8 mouse cellular contexts compared by ENCODE assay signal in genomic region chr10:79997034-79997760, GRCm38 (mm10). TPM values are rescaled to one million over a fixed set of nuclear protein-coding genes. Genes with fewer than 3 reads are reported as not detected.
DNase-seq lines count a peak whose midpoint lies in the region; ATAC-seq and TF ChIP-seq lines count a peak whose summit lies in the region.

No protein-coding gene starts in this region.

- H3K4me2 ChIP-seq in forebrain, postnatal 0 days (ENCODE audit: low read depth): peak overlapping the region; percentile 79
- H3K4me2 ChIP-seq in hindbrain, embryonic 12.5 days (replicated peaks): peak overlapping the region; percentile 76

- peak overlapping the region; percentile 43; the same call in 1 of the 2 replicates for H3K9ac ChIP-seq in forebrain, postnatal 0 days
- peak overlapping the region; percentile 55 for H3K9ac ChIP-seq in hindbrain, embryonic 12.5 days

- no peak for TF ChIP-seq POLR2A in spleen, adult 2 months (IDR thresholded peaks at IDR 0.05; ENCODE audit: low read depth, low read length)

- H3K27me3 ChIP-seq in forebrain, postnatal 0 days (ENCODE audit: insufficient read depth, low read length): no peaks in the 10 kb centered on the region
- H3K27me3 ChIP-seq in hindbrain, embryonic 12.5 days: peaks cover 23% of the 10 kb centered on the region
- H3K27me3 ChIP-seq in limb, embryonic 10.5 days (ENCODE audit: low read depth, poor library complexity, severe bottlenecking): peaks cover 48% of the 10 kb centered on the region
- no peaks in the 10 kb centered on the region for H3K27me3 ChIP-seq in spleen, adult 2 months (ENCODE audit: control insufficient read depth, insufficient read depth, low read length)

- H3K4me1 ChIP-seq in forebrain, postnatal 0 days (ENCODE audit: insufficient read depth): no peaks in the 10 kb centered on the region
- peaks cover 12% of the 10 kb centered on the region for H3K4me1 ChIP-seq in hindbrain, embryonic 12.5 days
- H3K4me1 ChIP-seq in limb, embryonic 10.5 days: peaks cover 26% of the 10 kb centered on the region
- peaks cover 10% of the 10 kb centered on the region for H3K4me1 ChIP-seq in spleen, adult 2 months (ENCODE audit: control insufficient read depth, insufficient read depth, insufficient read length)

- no peak for TF ChIP-seq CTCF in forebrain, postnatal 0 days (IDR thresholded peaks at IDR 0.05; ENCODE audit: low read depth)
- TF ChIP-seq CTCF in spleen, adult 2 months (IDR thresholded peaks at IDR 0.05; ENCODE audit: extremely low read depth, insufficient read depth, insufficient read length, insufficient replicate concordance): no peak

- peak overlapping the region; percentile 44 for H3K4me3 ChIP-seq in forebrain, postnatal 0 days (ENCODE audit: low read depth, low read length)
- peak overlapping the region; percentile 47 for H3K4me3 ChIP-seq in hindbrain, embryonic 12.5 days
- H3K4me3 ChIP-seq in limb, embryonic 10.5 days: peak overlapping the region; percentile 55
- peak overlapping the region; percentile 86 for H3K4me3 ChIP-seq in spleen, adult 2 months (ENCODE audit: extremely low read depth, insufficient read depth, insufficient read length)

- H3K27ac ChIP-seq in forebrain, postnatal 0 days (ENCODE audit: low read depth, low read length): 0 out of 2 replicates have a peak overlapping the region, but pooled peaks have one; percentile 23
- H3K27ac ChIP-seq in hindbrain, embryonic 12.5 days: peak overlapping the region; percentile 75
- H3K27ac ChIP-seq in limb, embryonic 10.5 days: peak overlapping the region; percentile 81
- peak overlapping the region; percentile 83 for H3K27ac ChIP-seq in spleen, adult 2 months (ENCODE audit: insufficient read depth, low read length)

- DNase-seq in layer of hippocampus, adult 11-12 months (ENCODE audit: low spot score): peak; percentile 71
- DNase-seq in layer of hippocampus, adult 9-10 months (ENCODE audit: low spot score): no peak
- DNase-seq in cerebellum, adult 8-10 months: peak; percentile 77
- DNase-seq in forebrain, postnatal 0 days: peak; percentile 90
- DNase-seq in limb, embryonic 10.5 days (ENCODE audit: low spot score): peak; percentile 89
- peak; percentile 95 for DNase-seq in mesoderm, embryonic 11.5 days (ENCODE audit: low read depth, low spot score)
- DNase-seq in spleen, adult 2 months (ENCODE audit: low read depth in 1 of 2, low spot score in 2 of 2): peak in 1 of 2 experiments; percentile 61

- H3K36me3 ChIP-seq in forebrain, postnatal 0 days (ENCODE audit: insufficient read depth): no peaks in the 10 kb centered on the region
- no peaks in the 10 kb centered on the region for H3K36me3 ChIP-seq in hindbrain, embryonic 12.5 days
- peaks cover 38% of the 10 kb centered on the region for H3K36me3 ChIP-seq in limb, embryonic 10.5 days
- peaks cover 33% of the 10 kb centered on the region for H3K36me3 ChIP-seq in spleen, adult 2 months (ENCODE audit: control insufficient read depth, insufficient read depth, low read length)

- no peaks in the 10 kb centered on the region for H3K9me3 ChIP-seq in forebrain, postnatal 0 days (ENCODE audit: low read length)
- H3K9me3 ChIP-seq in hindbrain, embryonic 12.5 days (replicated peaks): no peaks in the 10 kb centered on the region
- no peaks in the 10 kb centered on the region for H3K9me3 ChIP-seq in limb, embryonic 10.5 days (replicated peaks)

- 2% methylated on average over 35 of the region's 35 CpGs for WGBS in forebrain, postnatal 0 days
- WGBS in hindbrain, embryonic 12.5 days: under 1% methylated on average over 35 of the region's 35 CpGs
- under 1% methylated on average over 35 of the region's 35 CpGs for WGBS in limb, embryonic 10.5 days
- 4% methylated on average over 35 of the region's 35 CpGs for WGBS in spleen, adult 2 months

- peak; percentile 83 for ATAC-seq in forebrain, postnatal 0 days
- peak; percentile 83 for ATAC-seq in hindbrain, embryonic 12.5 days (ENCODE audit: low FRiP score)

RNA-seq across cellular contexts. Expression of gene Abca7, which starts 0.9 kb away (rescaled TPM):
- total RNA-seq in forebrain, postnatal 0 days (2014; rRNA removed): 6.1 and 6.2 TPM in 2 replicates
- 1.1 TPM in 2 replicates for polyA plus RNA-seq in forebrain, postnatal 0 days (2015; fragmentation: Nextera tagmentation; extraction: Ambion mirVana)
- polyA plus RNA-seq in hindbrain, embryonic 12.5 days (2016; fragmentation: Nextera tagmentation; extraction: Ambion mirVana): 6.9 and 7.7 TPM in 2 replicates
- 2.0 and 2.3 TPM in 2 replicates for polyA plus RNA-seq in limb, embryonic 10.5 days (2016; fragmentation: Nextera tagmentation; extraction: Ambion mirVana)
- 50.4 and 64.5 TPM in 2 replicates for polyA plus RNA-seq in spleen, adult 2 months (2012; rRNA removed)

RNA-seq across cellular contexts. Expression of gene Cnn2, which starts 8.8 kb away (rescaled TPM):
- 19.5 and 28.2 TPM in 2 replicates for total RNA-seq in forebrain, postnatal 0 days (2014; rRNA removed)
- 15.7 and 17.0 TPM in 2 replicates for polyA plus RNA-seq in forebrain, postnatal 0 days (2015; fragmentation: Nextera tagmentation; extraction: Ambion mirVana)
- polyA plus RNA-seq in hindbrain, embryonic 12.5 days (2016; fragmentation: Nextera tagmentation; extraction: Ambion mirVana): 178 and 204 TPM in 2 replicates
- polyA plus RNA-seq in limb, embryonic 10.5 days (2016; fragmentation: Nextera tagmentation; extraction: Ambion mirVana): 261 and 301 TPM in 2 replicates
- polyA plus RNA-seq in spleen, adult 2 months (2012; rRNA removed): 297 and 409 TPM in 2 replicates

RNA-seq across cellular contexts. Expression of gene Tmem259, which starts 13.1 kb away (rescaled TPM):
- 109 and 129 TPM in 2 replicates for total RNA-seq in forebrain, postnatal 0 days (2014; rRNA removed)
- polyA plus RNA-seq in forebrain, postnatal 0 days (2015; fragmentation: Nextera tagmentation; extraction: Ambion mirVana): 25.6 and 26.5 TPM in 2 replicates
- 23.1 and 25.5 TPM in 2 replicates for polyA plus RNA-seq in hindbrain, embryonic 12.5 days (2016; fragmentation: Nextera tagmentation; extraction: Ambion mirVana)
- 14.9 and 16.4 TPM in 2 replicates for polyA plus RNA-seq in limb, embryonic 10.5 days (2016; fragmentation: Nextera tagmentation; extraction: Ambion mirVana)
- 266 and 371 TPM in 2 replicates for polyA plus RNA-seq in spleen, adult 2 months (2012; rRNA removed)

RNA-seq across cellular contexts. Expression of gene Arhgap45, which starts 19.3 kb away (rescaled TPM):
- total RNA-seq in forebrain, postnatal 0 days (2014; rRNA removed): 2.3 and 2.4 TPM in 2 replicates
- polyA plus RNA-seq in forebrain, postnatal 0 days (2015; fragmentation: Nextera tagmentation; extraction: Ambion mirVana): 1.2 and 1.7 TPM in 2 replicates
- 8.7 and 8.9 TPM in 2 replicates for polyA plus RNA-seq in hindbrain, embryonic 12.5 days (2016; fragmentation: Nextera tagmentation; extraction: Ambion mirVana)
- polyA plus RNA-seq in limb, embryonic 10.5 days (2016; fragmentation: Nextera tagmentation; extraction: Ambion mirVana): 14.9 and 15.5 TPM in 2 replicates
- 492 and 574 TPM in 2 replicates for polyA plus RNA-seq in spleen, adult 2 months (2012; rRNA removed)

RNA-seq across cellular contexts. Expression of gene Grin3b, which starts 26.7 kb away (rescaled TPM):
- 0.14 and 0.15 TPM in 2 replicates for total RNA-seq in forebrain, postnatal 0 days (2014; rRNA removed)
- polyA plus RNA-seq in forebrain, postnatal 0 days (2015; fragmentation: Nextera tagmentation; extraction: Ambion mirVana): 0.09 and 0.18 TPM in 2 replicates
- polyA plus RNA-seq in hindbrain, embryonic 12.5 days (2016; fragmentation: Nextera tagmentation; extraction: Ambion mirVana): 0.23 and 0.44 TPM in 2 replicates
- 0.28 and 0.40 TPM in 2 replicates for polyA plus RNA-seq in limb, embryonic 10.5 days (2016; fragmentation: Nextera tagmentation; extraction: Ambion mirVana)
- 0.12 and 0.16 TPM in 2 replicates for polyA plus RNA-seq in spleen, adult 2 months (2012; rRNA removed)

Comparison
In these comparisons a context has a peak if more than half of its experiments do, and no peak if none do; other contexts are left out.
1. H3K27ac ChIP-seq: peak in every context shown above with its lines; median percentile 83 in spleen, adult 2 months; 81 in limb, embryonic 10.5 days; 75 in hindbrain, embryonic 12.5 days; 23 in forebrain, postnatal 0 days.